Mouse (Mus musculus) CH12.LX (cell line): ENCODE measurements around the gene Defb22.

ENCODE experiments used
- BHLHE40 ChIP-seq: IDR thresholded peaks from 2 replicates; pipeline ENCODE4 v1.6.1; 2011; ENCODE audit warnings: mild to moderate bottlenecking, low read depth, low read length, improper control_type of control experiment
- EP300 ChIP-seq: IDR thresholded peaks from 2 replicates; pipeline ENCODE4 v1.6.1; 2011; ENCODE audit warnings: low read length, improper control_type of control experiment
- MAFK ChIP-seq: IDR thresholded peaks from 2 replicates; pipeline ENCODE4 v1.6.1; 2011; ENCODE audit warnings: low read length, improper control_type of control experiment; ENCODE audit not compliant: insufficient replicate concordance
- MAZ ChIP-seq: IDR thresholded peaks from 2 replicates; pipeline ENCODE4 v1.6.1; 2012; ENCODE audit warnings: low read depth, mild to moderate bottlenecking, inconsistent platforms, low read length, improper control_type of control experiment, moderate library complexity
- RAD21 ChIP-seq: IDR thresholded peaks from 2 replicates; pipeline ENCODE4 v1.6.1; 2011; ENCODE audit warnings: low read depth, mild to moderate bottlenecking, low read length, improper control_type of control experiment, moderate library complexity
- RCOR1 ChIP-seq: conservative IDR thresholded peaks from 2 replicates; pipeline ENCODE4 v1.6.1; 2012; ENCODE audit warnings: low read depth, mild to moderate bottlenecking, inconsistent platforms, low read length, improper control_type of control experiment
- SIN3A ChIP-seq: IDR thresholded peaks from 2 replicates; pipeline ENCODE4 v1.6.1; 2012; ENCODE audit warnings: low read length, improper control_type of control experiment, inconsistent platforms
- USF1 ChIP-seq: IDR thresholded peaks from 2 replicates; pipeline ENCODE4 v1.6.1; 2014; ENCODE audit warnings: low read depth, mild to moderate bottlenecking, inconsistent platforms, low read length, improper control_type of control experiment
- USF2 ChIP-seq: conservative IDR thresholded peaks from 2 replicates; pipeline ENCODE4 v1.6.1; 2011; ENCODE audit warnings: low read depth, low read length, improper control_type of control experiment
- ZC3H11A ChIP-seq: IDR thresholded peaks from 2 replicates; pipeline ENCODE4 v1.6.1; 2012; ENCODE audit warnings: low read depth, mild to moderate bottlenecking, inconsistent platforms, low read length, improper control_type of control experiment
- ZKSCAN1 ChIP-seq: IDR thresholded peaks from 2 replicates; pipeline ENCODE4 v1.6.1; 2012; ENCODE audit warnings: low read depth, inconsistent platforms, low read length, improper control_type of control experiment, borderline replicate concordance

- TF ChIP-seq USF1: no peak
- TF ChIP-seq SIN3A: no peak
- TF ChIP-seq MAFK: no peak
- TF ChIP-seq ZC3H11A: no peak
- no peak for TF ChIP-seq RCOR1
- TF ChIP-seq MAZ: no peak
- no peak for TF ChIP-seq EP300
- no peak for TF ChIP-seq BHLHE40
- no peak for TF ChIP-seq USF2
- no peak for TF ChIP-seq ZKSCAN1
- TF ChIP-seq RAD21: no peak
Observed at GRCm38 (mm10) chr2:152447461-152447860, 42.5 kb downstream of the Defb22 start.
